Mouse (Mus musculus) embryonic facial prominence, embryonic 12.5 days (tissue): ENCODE results near the gene Gdf7. TPM values are rescaled to one million over a fixed set of nuclear protein-coding genes. Genes with fewer than 3 reads are reported as not detected.

ENCODE experiments used
- polyA plus RNA-seq: library from polyadenylated mRNA; unstranded; fragments of >200 nt; fragmentation: Nextera tagmentation; extraction: Ambion mirVana; gene quantifications from 2 replicates; pipeline ENCODE4 v1.2.1, GENCODE M21; 2016

The Gdf7 gene
- polyA plus RNA-seq, 1 experiment from 2014 or later, result 2.5 TPM

Other genes with a start within 250 kb of the Gdf7 start
- 67.9 and 72.2 TPM in 2 replicates for gene Ldah, start 93.8 kb downstream of the Gdf7 start, polyA plus RNA-seq
- 19.1 and 20.3 TPM in 2 replicates for gene Hs1bp3, start 11.5 kb upstream of the Gdf7 start, polyA plus RNA-seq
- 57.3 and 58.5 TPM in 2 replicates for gene Rhob, start 198.1 kb upstream of the Gdf7 start, polyA plus RNA-seq